Mouse (Mus musculus): ENCODE results near the gene Pex10.

DNA sequence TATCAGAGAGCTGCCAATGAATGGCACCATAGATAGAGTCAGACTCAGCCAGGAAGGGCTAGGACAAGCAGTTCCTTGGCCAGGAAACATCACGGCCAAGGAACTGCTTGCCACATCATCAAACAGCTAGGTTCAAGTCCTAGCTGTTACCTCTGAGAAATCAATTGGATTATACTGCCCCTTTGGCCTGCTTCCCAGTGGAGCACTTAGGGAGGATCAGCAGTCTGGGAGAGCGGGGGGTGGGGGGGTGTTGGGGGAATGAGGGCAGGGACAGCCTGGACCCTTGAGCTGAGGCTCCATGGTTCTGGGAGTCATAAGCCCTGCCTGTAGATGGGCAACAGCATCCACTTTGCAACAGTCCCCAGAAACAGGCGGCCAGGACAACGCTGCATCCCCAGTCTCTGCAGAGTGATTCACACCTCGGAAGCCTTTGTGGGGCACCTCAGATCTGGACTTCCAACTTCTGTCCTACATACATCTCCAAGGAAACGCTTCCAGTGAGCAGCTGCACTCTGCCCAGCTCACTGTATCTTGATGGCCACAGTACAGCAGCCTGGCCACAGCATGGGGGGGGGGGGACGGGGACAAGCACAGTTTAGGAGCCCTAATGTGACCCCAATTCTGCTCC lies 44.5 kb upstream of the Pex10 start:
- no peak for TF ChIP-seq CTCF (IDR thresholded peaks at IDR 0.05; ENCODE audit: control insufficient read depth, insufficient read depth, insufficient replicate concordance, low read depth, low read length)
- TF ChIP-seq POLR2A (IDR thresholded peaks at IDR 0.05; ENCODE audit: control insufficient read depth, low read depth, low read length): no peak
